Mouse (Mus musculus) lung, postnatal 36 days (tissue): Measurements from ENCODE around the gene Git1.

Experiments
- DNase-seq: peaks from one replicate; pipeline ENCODE4 v3.0.0; 2022; ENCODE audit warnings: mixed read lengths

Gene Git1

GRCm38 (mm10) chr11:77502481-77502880 lies 9.1 kb downstream of the Git1 start:
- no peak for DNase-seq

GRCm38 (mm10) chr11:77503511-77503910 lies 10.1 kb downstream of the Git1 start:
- DNase-seq: peak; percentile 50

- no peak for DNase-seq
Measured at GRCm38 (mm10) chr11:77504377-77504776, 11.0 kb downstream of the Git1 start.

GRCm38 (mm10) chr11:77505291-77505980 lies 12.1 kb downstream of the Git1 start:
- DNase-seq: no peak

- no peak for DNase-seq
Measured at GRCm38 (mm10) chr11:77506273-77506672, 12.9 kb downstream of the Git1 start.

- DNase-seq: no peak
Measured at GRCm38 (mm10) chr11:77506941-77507340, 13.6 kb downstream of the Git1 start.

GRCm38 (mm10) chr11:77507426-77507825 lies 14.1 kb downstream of the Git1 start:
- DNase-seq: no peak

GRCm38 (mm10) chr11:77508068-77509021 lies 15.0 kb downstream of the Git1 start:
- peak; percentile 90 for DNase-seq

GRCm38 (mm10) chr11:77511336-77511735 lies 18.0 kb downstream of the Git1 start:
- no peak for DNase-seq

GRCm38 (mm10) chr11:77512891-77513810 lies 19.8 kb downstream of the Git1 start:
- DNase-seq: peak; percentile 89

GRCm38 (mm10) chr11:77513811-77514170 lies 20.4 kb downstream of the Git1 start:
- peak; percentile 34 for DNase-seq

- DNase-seq: no peak
Measured at GRCm38 (mm10) chr11:77514281-77514831, 21.0 kb downstream of the Git1 start.

- peak; percentile 89 for DNase-seq
Measured at GRCm38 (mm10) chr11:77514832-77515636, 21.7 kb downstream of the Git1 start, which contains the start of gene Abhd15. Gene Abhd15 (plus strand): TSS chr11:77515121.

- DNase-seq: no peak
Measured at GRCm38 (mm10) chr11:77515637-77516552, 22.5 kb downstream of the Git1 start, which contains the start of gene Trp53i13. Gene Trp53i13 (minus strand): TSS chr11:77515980.

- DNase-seq: no peak
Measured at GRCm38 (mm10) chr11:77516553-77517425, 23.4 kb downstream of the Git1 start.

- DNase-seq: no peak
Measured at GRCm38 (mm10) chr11:77518051-77518798, 24.9 kb downstream of the Git1 start.

- peak; percentile 81 for DNase-seq
Measured at GRCm38 (mm10) chr11:77519043-77519442, 25.7 kb downstream of the Git1 start, which contains the start of gene Gm10392. Gene Gm10392 (minus strand): TSS chr11:77519198.
